Mouse (Mus musculus) brain, embryonic 14.5 days (tissue): ENCODE data around the gene Gm49361.

Experiments
- CTCF ChIP-seq: fragments of 200-500 bp; IDR thresholded peaks from 2 replicates; pipeline ENCODE4 v1.5.1; 2012; ENCODE audit warnings: inconsistent platforms, mild to moderate bottlenecking, moderate library complexity, borderline replicate concordance; ENCODE audit not compliant: insufficient read depth, insufficient read length; ENCODE audit errors: extremely low read depth
- POLR2A ChIP-seq: fragments of 200-500 bp; IDR thresholded peaks from 2 replicates; pipeline ENCODE4 v1.6.1; 2012; ENCODE audit warnings: mild to moderate bottlenecking, inconsistent platforms, borderline replicate concordance; ENCODE audit not compliant: poor library complexity, insufficient read depth, insufficient read length, severe bottlenecking; ENCODE audit errors: extremely low read depth

- no peak for TF ChIP-seq CTCF
- no peak for TF ChIP-seq POLR2A
Measured at GRCm38 (mm10) chr14:57611034-57611433, 134.9 kb downstream of the Gm49361 start.
